Mouse (Mus musculus): Measurements from ENCODE around the gene Susd1.

The Susd1 gene

GRCm38 (mm10) chr4:59379876-59380275 is 58.6 kb downstream of the Susd1 start:
- no peak for DNase-seq

- DNase-seq = no peak
Observed at GRCm38 (mm10) chr4:59378631-59379030, 59.8 kb downstream of the Susd1 start.

- DNase-seq = no peak
Observed at GRCm38 (mm10) chr4:59374271-59374938, 64.0 kb downstream of the Susd1 start.

GRCm38 (mm10) chr4:59372546-59373157 is 65.8 kb downstream of the Susd1 start:
- DNase-seq = peak; percentile 21

GRCm38 (mm10) chr4:59371910-59372309 is 66.5 kb downstream of the Susd1 start:
- DNase-seq = peak; percentile 14

GRCm38 (mm10) chr4:59369941-59370340 is 68.5 kb downstream of the Susd1 start:
- DNase-seq = peak; percentile 0

GRCm38 (mm10) chr4:59368118-59368517 is 70.3 kb downstream of the Susd1 start:
- DNase-seq = peak; percentile 5

GRCm38 (mm10) chr4:59366206-59366605 is 72.2 kb downstream of the Susd1 start:
- DNase-seq = peak; percentile 5

GRCm38 (mm10) chr4:59365571-59365970 is 72.9 kb downstream of the Susd1 start:
- DNase-seq = peak; percentile 1

- peak; percentile 1 for DNase-seq
Observed at GRCm38 (mm10) chr4:59364229-59365173, 73.9 kb downstream of the Susd1 start.

- DNase-seq = peak; percentile 58
Observed at GRCm38 (mm10) chr4:59363041-59363440, 75.4 kb downstream of the Susd1 start.

- peak; percentile 45 for DNase-seq
Observed at GRCm38 (mm10) chr4:59360704-59361103, 77.7 kb downstream of the Susd1 start.

- peak; percentile 0 for DNase-seq
Observed at GRCm38 (mm10) chr4:59359921-59360320, 78.5 kb downstream of the Susd1 start.

GRCm38 (mm10) chr4:59358960-59359359 is 79.5 kb downstream of the Susd1 start:
- DNase-seq = peak; percentile 1

- DNase-seq = peak; percentile 1
Observed at GRCm38 (mm10) chr4:59355421-59355820, 83.0 kb downstream of the Susd1 start.

- DNase-seq = no peak
Observed at GRCm38 (mm10) chr4:59354666-59355065, 83.8 kb downstream of the Susd1 start.

- DNase-seq = peak; percentile 14
Observed at GRCm38 (mm10) chr4:59351938-59352337, 86.5 kb downstream of the Susd1 start.

GRCm38 (mm10) chr4:59350354-59350753 is 88.1 kb downstream of the Susd1 start:
- DNase-seq = no peak

GRCm38 (mm10) chr4:59349425-59350185 is 88.8 kb downstream of the Susd1 start:
- DNase-seq = no peak

- peak; percentile 62 for DNase-seq
Observed at GRCm38 (mm10) chr4:59340714-59341113, 97.7 kb downstream of the Susd1 start.

- no peak for DNase-seq
Observed at GRCm38 (mm10) chr4:59340046-59340445, 98.4 kb downstream of the Susd1 start.

GRCm38 (mm10) chr4:59338896-59339535 is 99.4 kb downstream of the Susd1 start:
- DNase-seq = no peak
